Mouse (Mus musculus): ENCODE measurements around the gene Casp9. TPM values are rescaled to one million over a fixed set of nuclear protein-coding genes. Genes with fewer than 3 reads are reported as not detected.
A peak's percentile ranks its signal among the peaks of the same experiment; 100 is the strongest.

The Casp9 gene
- polyA plus RNA-seq, 1 experiment from 2014 or later: 6.3 TPM

GRCm38 (mm10) chr4:141787046-141787445, 6.4 kb upstream of the Casp9 start:
- 88% methylated on average over 6 of the region's 6 CpGs for WGBS (ENCODE audit: insufficient replicate concordance)
- no peak for DNase-seq
- H3K4me1 ChIP-seq (ENCODE audit: insufficient read depth): peaks cover 16% of the 10 kb centered on the region

GRCm38 (mm10) chr4:141787462-141787861, 6.0 kb upstream of the Casp9 start:
- Histone ChIP-seq H3K9me3 (ENCODE audit: low read length) (no peaks in the 10 kb centered on the region), H3K27ac (ENCODE audit: low read depth) (no peak overlapping the region), H3K4me1 (ENCODE audit: insufficient read depth) (peaks cover 20% of the 10 kb centered on the region), H3K4me3 (ENCODE audit: low read depth, low read length) (no peak overlapping the region), H3K9ac (replicated peaks) (no peak overlapping the region), H3K36me3 (replicated peaks; ENCODE audit: insufficient read depth, low read length) (peaks cover 34% of the 10 kb centered on the region), H3K4me2 (ENCODE audit: low read depth, low read length) (no peak overlapping the region), H3K27me3 (ENCODE audit: insufficient read depth, low read length) (no peaks in the 10 kb centered on the region)
- TF ChIP-seq EP300 (IDR thresholded peaks at IDR 0.05; ENCODE audit: low read depth): no peak
- no peak for TF ChIP-seq CTCF (IDR thresholded peaks at IDR 0.05; ENCODE audit: low read depth)
- DNase-seq (no peak), ATAC-seq (no peak)
- 90% methylated on average over 7 of the region's 7 CpGs for WGBS (ENCODE audit: insufficient replicate concordance)

More at GRCm38 (mm10) chr4:141787046-141787445, 6.4 kb upstream of the Casp9 start:
- Histone ChIP-seq H3K9me3 (ENCODE audit: low read length) (no peaks in the 10 kb centered on the region), H3K36me3 (replicated peaks; ENCODE audit: insufficient read depth, low read length) (peaks cover 37% of the 10 kb centered on the region), H3K4me2 (ENCODE audit: low read depth, low read length) (no peak overlapping the region), H3K4me3 (ENCODE audit: low read depth, low read length) (no peak overlapping the region), H3K9ac (replicated peaks) (no peak overlapping the region), H3K27me3 (ENCODE audit: insufficient read depth, low read length) (no peaks in the 10 kb centered on the region), H3K27ac (ENCODE audit: low read depth) (no peak overlapping the region)
- ATAC-seq: no peak
- TF ChIP-seq CTCF (IDR thresholded peaks at IDR 0.05; ENCODE audit: low read depth) (no peak), EP300 (IDR thresholded peaks at IDR 0.05; ENCODE audit: low read depth) (no peak)

GRCm38 (mm10) chr4:141789564-141790218, 3.7 kb upstream of the Casp9 start:
- H3K4me3 ChIP-seq (ENCODE audit: low read depth, low read length): peak overlapping the region; percentile 97
- peak overlapping the region; percentile 90 for H3K4me2 ChIP-seq (ENCODE audit: low read depth, low read length)
- ATAC-seq: no peak
- peaks cover 25% of the 10 kb centered on the region for H3K36me3 ChIP-seq (replicated peaks; ENCODE audit: insufficient read depth, low read length)
- 25% methylated on average over 3 of the region's 3 CpGs for WGBS (ENCODE audit: insufficient replicate concordance)
- no peak for DNase-seq
- peak overlapping the region; percentile 93 for H3K27ac ChIP-seq (ENCODE audit: low read depth)
- TF ChIP-seq EP300 (IDR thresholded peaks at IDR 0.05; ENCODE audit: low read depth) (peak; percentile 54), CTCF (IDR thresholded peaks at IDR 0.05; ENCODE audit: low read depth) (no peak)
- H3K9me3 ChIP-seq (ENCODE audit: low read length): no peaks in the 10 kb centered on the region
- H3K27me3 ChIP-seq (ENCODE audit: insufficient read depth, low read length): no peaks in the 10 kb centered on the region
- H3K4me1 ChIP-seq (ENCODE audit: insufficient read depth): peaks cover 29% of the 10 kb centered on the region
- H3K9ac ChIP-seq (replicated peaks): peak overlapping the region; percentile 97

- under 1% methylated on average over 36 of the region's 42 CpGs for WGBS (ENCODE audit: insufficient replicate concordance)
- TF ChIP-seq CTCF (IDR thresholded peaks at IDR 0.05; ENCODE audit: low read depth) (no peak; the same call in 1 of the 2 replicates), EP300 (IDR thresholded peaks at IDR 0.05; ENCODE audit: low read depth) (peak; percentile 71; the same call in 1 of the 2 replicates)
- Histone ChIP-seq H3K4me3 (ENCODE audit: low read depth, low read length) (peak within 1 kb of the TSS; percentile 97), H3K9ac (replicated peaks) (peak within 1 kb of the TSS; percentile 97), H3K36me3 (replicated peaks; ENCODE audit: insufficient read depth, low read length) (peaks cover 22% of the 10 kb centered on the region), H3K27ac (ENCODE audit: low read depth) (peak within 1 kb of the TSS; percentile 93), H3K4me2 (ENCODE audit: low read depth, low read length) (peak within 1 kb of the TSS; percentile 90), H3K27me3 (ENCODE audit: insufficient read depth, low read length) (no peaks in the 10 kb centered on the region), H3K9me3 (ENCODE audit: low read length) (no peaks in the 10 kb centered on the region), H3K4me1 (ENCODE audit: insufficient read depth) (peaks cover 38% of the 10 kb centered on the region)
- DNase-seq (peak; percentile 97), ATAC-seq (peak; percentile 81)
Observed at GRCm38 (mm10) chr4:141790524-141790990, 2.9 kb upstream of the Casp9 start, which contains the start of gene Dnajc16. Gene Dnajc16, minus strand, starts transcription at chr4:141790931.

GRCm38 (mm10) chr4:141791486-141791885, 1.9 kb upstream of the Casp9 start:
- DNase-seq (no peak), ATAC-seq (no peak)
- peaks cover 39% of the 10 kb centered on the region for H3K4me1 ChIP-seq (ENCODE audit: insufficient read depth)
- TF ChIP-seq CTCF (IDR thresholded peaks at IDR 0.05; ENCODE audit: low read depth): no peak
- no peak for TF ChIP-seq EP300 (IDR thresholded peaks at IDR 0.05; ENCODE audit: low read depth)
- H3K9me3 ChIP-seq (ENCODE audit: low read length): no peaks in the 10 kb centered on the region
- H3K4me3 ChIP-seq (ENCODE audit: low read depth, low read length): no peak overlapping the region
- H3K4me2 ChIP-seq (ENCODE audit: low read depth, low read length): peak overlapping the region; percentile 90; the same call in 1 of the 2 replicates
- no peaks in the 10 kb centered on the region for H3K27me3 ChIP-seq (ENCODE audit: insufficient read depth, low read length)
- no peak overlapping the region for H3K9ac ChIP-seq (replicated peaks)
- H3K27ac ChIP-seq (ENCODE audit: low read depth): peak overlapping the region; percentile 46; the same call in 1 of the 2 replicates
- peaks cover 17% of the 10 kb centered on the region for H3K36me3 ChIP-seq (replicated peaks; ENCODE audit: insufficient read depth, low read length)
- WGBS (ENCODE audit: insufficient replicate concordance): 83% methylated on average over 7 of the region's 7 CpGs

- Histone ChIP-seq H3K9ac (replicated peaks) (no peak overlapping the region), H3K27ac (ENCODE audit: low read depth) (peak overlapping the region; percentile 81; the same call in 1 of the 2 replicates), H3K4me3 (ENCODE audit: low read depth, low read length) (no peak overlapping the region), H3K27me3 (ENCODE audit: insufficient read depth, low read length) (no peaks in the 10 kb centered on the region), H3K4me1 (ENCODE audit: insufficient read depth) (peaks cover 39% of the 10 kb centered on the region), H3K9me3 (ENCODE audit: low read length) (no peaks in the 10 kb centered on the region), H3K36me3 (replicated peaks; ENCODE audit: insufficient read depth, low read length) (peaks cover 17% of the 10 kb centered on the region), H3K4me2 (ENCODE audit: low read depth, low read length) (no peak overlapping the region)
- WGBS (ENCODE audit: insufficient replicate concordance): 66% methylated on average over 8 of the region's 8 CpGs
- no peak for TF ChIP-seq EP300 (IDR thresholded peaks at IDR 0.05; ENCODE audit: low read depth)
- no peak for TF ChIP-seq CTCF (IDR thresholded peaks at IDR 0.05; ENCODE audit: low read depth)
- ATAC-seq: no peak
- peak; percentile 30 for DNase-seq
Observed at GRCm38 (mm10) chr4:141791951-141792350, 1.5 kb upstream of the Casp9 start.

Data from liver, postnatal 0 days (tissue).